Mouse (Mus musculus) brain, adult 2 months (tissue): ENCODE data around the gene Eva1a.

Experiments
- DNase-seq: peaks from one replicate; pipeline ENCODE4 v3.0.0; 2011; ENCODE audit warnings: low read depth, low spot score

The Eva1a gene

DNA sequence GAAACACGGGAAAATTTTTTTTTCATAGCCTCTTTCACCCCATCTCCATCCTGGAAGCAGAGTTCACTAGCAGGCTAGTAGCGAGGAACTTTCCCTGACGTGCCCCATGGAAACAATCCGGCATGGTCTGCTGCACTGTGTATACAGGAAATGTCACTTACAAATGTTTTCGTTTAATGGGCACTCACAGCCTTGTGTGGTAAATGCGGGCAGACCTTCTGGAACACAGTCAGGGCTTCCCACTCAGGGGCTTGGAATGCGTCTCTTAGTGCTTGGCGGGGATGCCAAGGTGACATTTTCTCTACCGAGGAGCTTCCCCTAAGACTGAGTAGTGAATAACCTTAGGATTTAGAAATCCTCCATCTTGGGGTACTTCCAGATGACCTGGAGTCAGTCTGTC lies 87.0 kb downstream of the Eva1a start:
- no peak for DNase-seq

DNA sequence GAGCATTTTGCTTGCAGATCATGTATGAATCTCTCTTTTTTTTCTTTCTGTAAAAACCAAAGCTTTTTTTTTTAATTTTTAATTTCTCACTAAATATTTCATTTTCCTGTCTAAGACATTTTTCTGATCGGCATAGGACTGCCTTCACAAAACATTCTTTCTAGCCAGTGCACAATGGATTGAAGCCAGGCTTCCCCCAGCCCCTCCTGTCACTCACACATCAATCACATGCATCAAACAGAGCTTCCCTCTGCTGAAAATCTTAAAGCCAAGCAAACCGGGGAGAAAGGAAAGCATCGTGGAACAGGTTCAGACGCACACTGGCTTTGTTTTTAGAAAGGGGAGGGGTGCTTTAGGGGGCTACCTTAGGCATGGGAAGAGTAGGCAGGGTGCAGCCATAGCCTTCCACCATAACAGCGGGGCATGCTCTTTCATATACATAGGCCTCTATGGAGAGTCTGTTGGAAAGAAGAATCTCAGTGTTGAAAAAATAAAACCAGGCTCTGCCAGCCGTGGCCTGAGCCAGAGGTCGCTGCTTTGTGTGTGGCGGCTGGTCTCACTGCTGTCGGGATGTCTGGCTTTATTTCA lies 88.9 kb downstream of the Eva1a start:
- no peak for DNase-seq

DNA sequence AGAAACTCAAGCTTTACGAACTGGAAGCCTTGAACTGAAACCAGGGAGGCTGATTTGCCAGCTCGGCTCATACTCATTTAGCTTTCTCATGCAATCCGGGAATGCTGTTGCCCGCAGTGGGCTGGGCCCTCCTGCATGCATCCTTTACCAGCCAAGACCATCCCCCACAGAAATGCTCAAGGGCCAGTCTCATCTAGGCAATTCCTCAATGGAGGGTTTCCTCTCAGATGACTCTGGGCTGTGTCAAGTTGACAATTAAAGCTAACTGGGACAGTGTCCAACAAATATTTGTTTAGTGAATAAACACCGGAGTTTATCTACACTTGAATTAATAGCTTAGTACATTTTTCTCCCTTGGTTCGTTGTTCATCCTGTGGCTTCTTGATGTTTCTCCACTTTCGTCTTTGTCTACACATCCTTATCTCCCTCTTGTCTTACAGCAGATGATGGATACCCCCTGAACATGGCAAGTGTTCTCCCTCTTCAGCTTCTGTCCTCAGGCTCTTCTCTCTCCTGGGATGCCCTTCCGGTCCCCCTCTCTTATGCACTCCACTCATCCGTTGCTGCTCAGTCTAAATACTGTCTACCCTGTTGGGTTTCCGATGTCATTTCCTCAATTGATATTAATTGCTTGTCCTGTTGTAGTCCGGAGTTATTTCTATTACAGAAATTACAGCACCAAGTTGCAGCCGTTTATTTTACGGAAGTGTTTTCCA lies 92.2 kb downstream of the Eva1a start:
- DNase-seq = no peak

DNA sequence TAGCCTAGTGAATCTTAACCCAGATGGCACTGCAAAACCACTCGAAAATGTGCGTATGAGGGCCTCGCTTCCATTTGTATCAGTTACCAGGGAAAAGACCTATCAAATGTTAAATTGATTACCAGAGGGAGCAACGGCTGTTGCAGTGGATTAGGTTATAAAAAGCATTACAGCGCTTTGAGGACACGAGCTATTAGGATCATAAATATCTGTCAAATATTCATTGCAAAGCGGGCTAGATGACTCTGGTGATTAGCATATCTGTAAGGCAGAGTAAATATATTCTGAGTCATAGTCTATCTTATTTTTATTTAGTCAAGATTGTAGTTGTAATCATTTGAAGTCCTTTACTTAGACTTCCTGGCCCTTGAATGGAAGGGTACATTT lies 92.7 kb downstream of the Eva1a start:
- DNase-seq = no peak

DNA sequence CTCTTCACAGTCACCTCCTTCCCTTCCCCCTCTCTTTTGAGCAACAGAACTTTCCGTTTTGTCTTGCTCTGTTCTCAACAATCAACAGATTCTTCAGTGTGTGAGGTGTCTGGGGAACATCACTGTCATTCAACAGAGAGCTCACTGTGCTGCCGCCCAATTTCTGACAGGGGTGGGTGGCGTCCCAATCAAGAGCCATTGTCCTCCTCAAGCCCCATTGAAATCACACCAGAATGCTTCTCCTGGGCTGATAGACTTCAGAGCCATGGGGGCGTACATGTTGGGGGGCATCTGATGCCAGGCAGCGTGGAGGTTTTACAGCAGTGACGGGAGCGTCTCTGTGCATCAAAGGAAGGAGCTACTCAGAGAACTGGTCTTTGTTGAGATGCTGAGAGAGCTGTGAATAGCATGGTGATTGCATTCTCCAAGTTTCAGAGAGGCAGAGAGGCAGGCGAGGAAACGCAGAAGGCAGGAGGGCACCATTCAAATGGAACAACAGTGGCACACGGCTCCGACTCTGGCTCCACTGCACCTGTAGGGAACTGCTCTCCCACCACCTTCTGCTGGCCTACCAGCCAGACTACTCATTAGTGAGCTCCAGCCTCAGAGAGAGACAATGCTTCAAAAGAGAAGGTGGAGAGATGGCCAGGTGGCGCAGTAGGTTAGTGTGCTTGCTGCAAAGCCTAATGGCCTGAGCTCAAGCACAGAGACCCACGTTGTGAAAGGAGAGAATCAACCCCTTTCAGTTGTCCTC lies 95.3 kb downstream of the Eva1a start:
- DNase-seq = peak; percentile 24
